Mouse (Mus musculus): ENCODE results near the gene Lrrc56. TPM values are rescaled to one million over a fixed set of nuclear protein-coding genes. Genes with fewer than 3 reads are reported as not detected.

The Lrrc56 gene
- total and polyA plus RNA-seq, 2 experiments from 2014 or later, result 10.2 to 11.7 TPM

DNA sequence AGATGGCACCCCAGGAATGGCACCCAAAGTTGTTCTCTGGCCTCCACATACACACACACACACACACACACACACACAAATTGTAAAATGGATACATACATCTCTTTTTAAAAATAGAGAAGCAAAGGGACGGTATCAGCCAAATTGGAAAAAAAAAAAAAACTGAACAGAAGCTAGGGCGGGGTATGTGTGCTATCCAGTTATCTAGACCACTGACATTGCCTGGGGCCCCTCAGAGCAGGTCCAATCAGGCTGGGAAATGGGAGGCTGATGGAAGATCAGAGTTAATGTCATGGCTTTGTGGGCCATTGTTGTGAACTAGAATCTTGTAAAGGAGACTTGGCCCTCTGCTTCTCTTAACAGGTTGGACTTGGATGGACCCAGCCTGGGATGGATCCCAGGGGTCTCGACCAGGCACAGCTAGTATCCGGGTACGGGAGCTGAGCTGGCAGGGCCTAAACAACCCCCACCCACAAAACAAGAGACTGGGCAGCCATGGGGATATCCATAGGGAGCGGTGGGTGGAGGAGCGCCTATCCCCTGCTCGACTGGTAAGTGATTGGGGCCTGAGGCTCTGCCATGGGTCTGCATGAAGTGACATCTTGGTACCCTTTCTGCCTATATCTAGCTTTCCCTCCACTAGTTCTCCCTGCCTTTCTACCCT is 2.8 kb downstream of the Lrrc56 start:
- DNase-seq (no peak), ATAC-seq (no peak)
- no peak overlapping the region for H3K4me2 ChIP-seq (ENCODE audit: low read depth)
- H3K9ac ChIP-seq, result no peak overlapping the region
- TF ChIP-seq CTCF (IDR thresholded peaks at IDR 0.05; ENCODE audit: low read depth), result no peak
- H3K4me1 ChIP-seq (ENCODE audit: insufficient read depth), result peaks cover 12% of the 10 kb centered on the region
- H3K36me3 ChIP-seq (ENCODE audit: insufficient read depth), result peaks cover 7% of the 10 kb centered on the region; the same call in 1 of the 2 replicates
- H3K9me3 ChIP-seq (ENCODE audit: low read length), result no peaks in the 10 kb centered on the region
- WGBS, result 94% methylated on average over 8 of the region's 8 CpGs
- no peak overlapping the region for H3K27ac ChIP-seq (ENCODE audit: low read depth, low read length)
- H3K4me3 ChIP-seq (ENCODE audit: low read depth, low read length), result no peak overlapping the region
- no peaks in the 10 kb centered on the region for H3K27me3 ChIP-seq (ENCODE audit: insufficient read depth, low read length)

- Histone ChIP-seq H3K36me3 (ENCODE audit: insufficient read depth) (no peaks in the 10 kb centered on the region), H3K9ac (no peak overlapping the region), H3K27me3 (ENCODE audit: insufficient read depth, low read length) (no peaks in the 10 kb centered on the region), H3K9me3 (ENCODE audit: low read length) (no peaks in the 10 kb centered on the region), H3K4me3 (ENCODE audit: low read depth, low read length) (no peak overlapping the region), H3K4me1 (ENCODE audit: insufficient read depth) (peaks cover 4% of the 10 kb centered on the region; the same call in 1 of the 2 replicates), H3K27ac (ENCODE audit: low read depth, low read length) (no peak overlapping the region), H3K4me2 (ENCODE audit: low read depth) (no peak overlapping the region)
- WGBS, result 95% methylated on average over 4 of the region's 4 CpGs
- DNase-seq (no peak), ATAC-seq (no peak)
- no peak for TF ChIP-seq CTCF (IDR thresholded peaks at IDR 0.05; ENCODE audit: low read depth)
Measured at GRCm38 (mm10) chr7:141198121-141198520, 4.2 kb downstream of the Lrrc56 start.

DNA sequence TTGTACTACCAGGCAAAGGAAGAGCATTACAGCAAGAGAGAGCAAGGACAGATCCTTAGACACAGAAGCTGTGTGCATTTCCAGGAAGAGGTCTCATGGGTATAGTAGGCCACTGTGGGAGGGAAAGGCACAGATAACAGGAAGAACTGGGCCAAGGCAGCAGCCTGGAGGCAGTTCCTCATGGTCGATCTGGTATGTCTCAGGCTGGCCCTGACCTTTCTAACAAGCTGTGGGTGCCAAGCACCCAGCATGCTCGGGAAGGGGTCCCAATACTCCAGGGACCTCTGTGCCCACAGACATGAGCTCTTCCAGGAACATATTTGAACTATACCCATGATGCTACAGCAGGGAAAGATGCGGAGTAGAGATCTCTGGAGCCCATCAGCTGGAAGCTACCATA is 10.6 kb downstream of the Lrrc56 start:
- no peak for DNase-seq
- no peak overlapping the region for H3K4me2 ChIP-seq (ENCODE audit: low read depth)
- H3K27me3 ChIP-seq (ENCODE audit: insufficient read depth, low read length), result no peaks in the 10 kb centered on the region
- WGBS, result 81% methylated on average over 3 of the region's 3 CpGs
- H3K4me1 ChIP-seq (ENCODE audit: insufficient read depth), result no peaks in the 10 kb centered on the region
- no peak overlapping the region for H3K9ac ChIP-seq
- H3K36me3 ChIP-seq (ENCODE audit: insufficient read depth), result no peaks in the 10 kb centered on the region
- H3K27ac ChIP-seq (ENCODE audit: low read depth, low read length), result no peak overlapping the region
- TF ChIP-seq CTCF (IDR thresholded peaks at IDR 0.05; ENCODE audit: low read depth), result no peak
- ATAC-seq, result no peak
- no peak overlapping the region for H3K4me3 ChIP-seq (ENCODE audit: low read depth, low read length)
- no peaks in the 10 kb centered on the region for H3K9me3 ChIP-seq (ENCODE audit: low read length)

- no peaks in the 10 kb centered on the region for H3K27me3 ChIP-seq (ENCODE audit: insufficient read depth, low read length)
- H3K9ac ChIP-seq, result no peak overlapping the region
- no peak overlapping the region for H3K4me3 ChIP-seq (ENCODE audit: low read depth, low read length)
- H3K4me1 ChIP-seq (ENCODE audit: insufficient read depth), result no peaks in the 10 kb centered on the region
- DNase-seq (no peak), ATAC-seq (no peak)
- H3K9me3 ChIP-seq (ENCODE audit: low read length), result no peaks in the 10 kb centered on the region
- TF ChIP-seq CTCF (IDR thresholded peaks at IDR 0.05; ENCODE audit: low read depth), result no peak
- no peak overlapping the region for H3K4me2 ChIP-seq (ENCODE audit: low read depth)
- no peaks in the 10 kb centered on the region for H3K36me3 ChIP-seq (ENCODE audit: insufficient read depth)
- no peak overlapping the region for H3K27ac ChIP-seq (ENCODE audit: low read depth, low read length)
- 95% methylated on average over 5 of the region's 5 CpGs for WGBS
Measured at GRCm38 (mm10) chr7:141205504-141205903, 11.5 kb downstream of the Lrrc56 start.

- Histone ChIP-seq H3K9ac (no peak overlapping the region), H3K27me3 (ENCODE audit: insufficient read depth, low read length) (no peaks in the 10 kb centered on the region), H3K9me3 (ENCODE audit: low read length) (no peaks in the 10 kb centered on the region), H3K4me1 (ENCODE audit: insufficient read depth) (no peaks in the 10 kb centered on the region), H3K4me3 (ENCODE audit: low read depth, low read length) (no peak overlapping the region), H3K36me3 (ENCODE audit: insufficient read depth) (no peaks in the 10 kb centered on the region), H3K4me2 (ENCODE audit: low read depth) (no peak overlapping the region), H3K27ac (ENCODE audit: low read depth, low read length) (no peak overlapping the region)
- DNase-seq, result no peak
- no peak for ATAC-seq
- TF ChIP-seq CTCF (IDR thresholded peaks at IDR 0.05; ENCODE audit: low read depth), result no peak
- WGBS, result 94% methylated on average over 18 of the region's 18 CpGs
Measured at GRCm38 (mm10) chr7:141206182-141206937, 12.4 kb downstream of the Lrrc56 start.

- Histone ChIP-seq H3K9me3 (ENCODE audit: low read length) (no peaks in the 10 kb centered on the region), H3K36me3 (ENCODE audit: insufficient read depth) (no peaks in the 10 kb centered on the region), H3K4me3 (ENCODE audit: low read depth, low read length) (no peak overlapping the region), H3K4me1 (ENCODE audit: insufficient read depth) (no peaks in the 10 kb centered on the region), H3K9ac (no peak overlapping the region), H3K4me2 (ENCODE audit: low read depth) (no peak overlapping the region), H3K27me3 (ENCODE audit: insufficient read depth, low read length) (no peaks in the 10 kb centered on the region), H3K27ac (ENCODE audit: low read depth, low read length) (no peak overlapping the region)
- DNase-seq (no peak), ATAC-seq (no peak)
- TF ChIP-seq CTCF (IDR thresholded peaks at IDR 0.05; ENCODE audit: low read depth), result no peak
- 68% methylated on average over 3 of the region's 3 CpGs for WGBS
Measured at GRCm38 (mm10) chr7:141209526-141209925, 15.6 kb downstream of the Lrrc56 start.

- no peak overlapping the region for H3K4me2 ChIP-seq (ENCODE audit: low read depth)
- DNase-seq (no peak), ATAC-seq (no peak)
- no peak overlapping the region for H3K27ac ChIP-seq (ENCODE audit: low read depth, low read length)
- no peaks in the 10 kb centered on the region for H3K27me3 ChIP-seq (ENCODE audit: insufficient read depth, low read length)
- no peaks in the 10 kb centered on the region for H3K4me1 ChIP-seq (ENCODE audit: insufficient read depth)
- WGBS, result 88% methylated on average over 12 of the region's 12 CpGs
- no peak overlapping the region for H3K4me3 ChIP-seq (ENCODE audit: low read depth, low read length)
- no peaks in the 10 kb centered on the region for H3K9me3 ChIP-seq (ENCODE audit: low read length)
- no peaks in the 10 kb centered on the region for H3K36me3 ChIP-seq (ENCODE audit: insufficient read depth)
- H3K9ac ChIP-seq, result no peak overlapping the region
- no peak for TF ChIP-seq CTCF (IDR thresholded peaks at IDR 0.05; ENCODE audit: low read depth)
Measured at GRCm38 (mm10) chr7:141210137-141210536, 16.2 kb downstream of the Lrrc56 start.
